Mouse (Mus musculus) kidney, adult 11 months (tissue): ENCODE measurements around the gene Cstf2t.
A peak's percentile ranks its signal among the peaks of the same experiment; 100 is the strongest.

Experiments
- DNase-seq: peaks from one replicate; pipeline ENCODE4 v3.0.0; 2022

Gene Cstf2t

GRCm38 (mm10) chr19:31082662-31083429 is at the start of gene Cstf2t:
Cstf2t (plus strand) TSS chr19:31082837.
- DNase-seq, result peak; percentile 99

GRCm38 (mm10) chr19:31038951-31039350 is 43.7 kb upstream of the Cstf2t start:
- DNase-seq, result no peak

GRCm38 (mm10) chr19:31040948-31041847 is 41.4 kb upstream of the Cstf2t start:
- no peak for DNase-seq

GRCm38 (mm10) chr19:31046601-31047000 is 36.0 kb upstream of the Cstf2t start:
- no peak for DNase-seq

- no peak for DNase-seq
Observed at GRCm38 (mm10) chr19:31064740-31065139, 17.9 kb upstream of the Cstf2t start.

GRCm38 (mm10) chr19:31065206-31065781 is 17.3 kb upstream of the Cstf2t start:
- no peak for DNase-seq

- DNase-seq, result no peak
Observed at GRCm38 (mm10) chr19:31073959-31074716, 8.5 kb upstream of the Cstf2t start.

- no peak for DNase-seq
Observed at GRCm38 (mm10) chr19:31074717-31075063, 7.9 kb upstream of the Cstf2t start.

GRCm38 (mm10) chr19:31076106-31076505 is 6.5 kb upstream of the Cstf2t start:
- no peak for DNase-seq

- DNase-seq, result no peak
Observed at GRCm38 (mm10) chr19:31078241-31078640, 4.4 kb upstream of the Cstf2t start.

GRCm38 (mm10) chr19:31082226-31082625 is 411 bp upstream of the Cstf2t start:
- no peak for DNase-seq

GRCm38 (mm10) chr19:31083761-31084160 is 1.1 kb downstream of the Cstf2t start:
- DNase-seq, result peak; percentile 12

- DNase-seq, result no peak
Observed at GRCm38 (mm10) chr19:31097857-31098256, 15.2 kb downstream of the Cstf2t start.

- no peak for DNase-seq
Observed at GRCm38 (mm10) chr19:31099369-31099768, 16.7 kb downstream of the Cstf2t start.

GRCm38 (mm10) chr19:31104764-31105163 is 22.1 kb downstream of the Cstf2t start:
- DNase-seq, result no peak

- no peak for DNase-seq
Observed at GRCm38 (mm10) chr19:31106036-31106435, 23.4 kb downstream of the Cstf2t start.

GRCm38 (mm10) chr19:31106835-31107554 is 24.4 kb downstream of the Cstf2t start:
- DNase-seq, result no peak

- peak; percentile 50 for DNase-seq
Observed at GRCm38 (mm10) chr19:31114690-31115089, 32.1 kb downstream of the Cstf2t start.

- no peak for DNase-seq
Observed at GRCm38 (mm10) chr19:31124628-31125027, 42.0 kb downstream of the Cstf2t start.

GRCm38 (mm10) chr19:31132614-31133013 is 50.0 kb downstream of the Cstf2t start:
- peak; percentile 4 for DNase-seq

- DNase-seq, result no peak
Observed at GRCm38 (mm10) chr19:31136316-31136715, 53.7 kb downstream of the Cstf2t start.
